In genomic region chr8:121730170-121730569, GRCm38 (mm10) we compare ENCODE assay signal across 8 mouse cellular contexts. TPM values are rescaled to one million over a fixed set of nuclear protein-coding genes. Genes with fewer than 3 reads are reported as not detected.
DNase-seq lines count a peak whose midpoint lies in the region; ATAC-seq and TF ChIP-seq lines count a peak whose summit lies in the region.

No protein-coding gene starts in this region.

- H3K4me1 ChIP-seq in heart, embryonic 10.5 days: peaks cover 14% of the 10 kb centered on the region
- no peaks in the 10 kb centered on the region for H3K4me1 ChIP-seq in ES-Bruce4 (ENCODE audit: control insufficient read depth, insufficient read depth, low read length)
- peaks cover 29% of the 10 kb centered on the region for H3K4me1 ChIP-seq in forebrain, embryonic 12.5 days
- H3K4me1 ChIP-seq in liver, embryonic 14.5 days (replicated peaks; ENCODE audit: control insufficient read depth in 2 of 2, insufficient read depth in 2 of 2, low read length in 1 of 2): no peaks in the 10 kb centered on the region

- DNase-seq in heart, embryonic 10.5 days (ENCODE audit: low spot score): no peak
- no peak for DNase-seq in heart, postnatal 25 days (ENCODE audit: low spot score)
- no peak for DNase-seq in liver, embryonic 14.5 days (ENCODE audit: low read depth in 3 of 3, low spot score in 3 of 3)
- DNase-seq in thymus, adult 18-20 months: no peak
- no peak for DNase-seq in natural killer cell, adult 2 months (ENCODE audit: low spot score in 2 of 2)
- DNase-seq in lung, postnatal 10 days: no peak

- H3K4me3 ChIP-seq in heart, embryonic 10.5 days: peak overlapping the region; percentile 64
- peak overlapping the region; percentile 57 for H3K4me3 ChIP-seq in ES-Bruce4 (ENCODE audit: low read depth, low read length)
- H3K4me3 ChIP-seq in forebrain, embryonic 12.5 days (replicated peaks): peak overlapping the region; percentile 59
- peak overlapping the region in 1 of 2 experiments; percentile 29; a peak in 2 of 4 replicates for H3K4me3 ChIP-seq in liver, embryonic 14.5 days (ENCODE audit: insufficient read depth in 1 of 2, low read depth in 2 of 2, low read length in 2 of 2)

- no peak for TF ChIP-seq CTCF in ES-Bruce4 (IDR thresholded peaks at IDR 0.05; ENCODE audit: low read depth, low read length)
- TF ChIP-seq CTCF in liver, embryonic 14.5 days (IDR thresholded peaks at IDR 0.05; ENCODE audit: low read depth): no peak

- TF ChIP-seq EP300 in ES-Bruce4 (IDR thresholded peaks at IDR 0.05; ENCODE audit: insufficient read depth, low read depth, low read length): no peak
- no peak for TF ChIP-seq EP300 in liver, embryonic 14.5 days (IDR thresholded peaks at IDR 0.05; ENCODE audit: low read depth)

- intact Hi-C loops in heart, postnatal 25 days (cut with DNase I): no loop called here

- ATAC-seq in forebrain, embryonic 12.5 days (ENCODE audit: low FRiP score): peak; percentile 42; the same call in 1 of the 2 replicates
- no peak for ATAC-seq in liver, embryonic 14.5 days (ENCODE audit: insufficient read depth)

- WGBS in heart, embryonic 10.5 days: 4% methylated on average over 42 of the region's 60 CpGs
- 1% methylated on average over 25 of the region's 60 CpGs for WGBS in forebrain, embryonic 12.5 days
- WGBS in liver, embryonic 14.5 days (ENCODE audit: insufficient replicate concordance): under 1% methylated on average over 35 of the region's 60 CpGs

- peak overlapping the region; percentile 86 for H3K9ac ChIP-seq in ES-Bruce4 (ENCODE audit: low read depth, poor library complexity, severe bottlenecking)
- H3K9ac ChIP-seq in forebrain, embryonic 12.5 days: peak overlapping the region; percentile 61
- no peak overlapping the region for H3K9ac ChIP-seq in liver, embryonic 14.5 days (replicated peaks)

- H3K27me3 ChIP-seq in heart, embryonic 10.5 days (ENCODE audit: insufficient read depth, poor library complexity, severe bottlenecking): peaks cover 87% of the 10 kb centered on the region
- H3K27me3 ChIP-seq in ES-Bruce4 (ENCODE audit: control insufficient read depth, insufficient read depth, low read length, poor library complexity, severe bottlenecking): peaks cover 12% of the 10 kb centered on the region
- H3K27me3 ChIP-seq in forebrain, embryonic 12.5 days: peaks cover 76% of the 10 kb centered on the region
- H3K27me3 ChIP-seq in liver, embryonic 14.5 days (ENCODE audit: control insufficient read depth, insufficient read depth, low read length): peaks cover 43% of the 10 kb centered on the region

- H3K9me3 ChIP-seq in heart, embryonic 10.5 days: no peaks in the 10 kb centered on the region
- peaks cover 3% of the 10 kb centered on the region; the same call in 1 of the 2 replicates for H3K9me3 ChIP-seq in ES-Bruce4 (replicated peaks; ENCODE audit: control insufficient read depth, insufficient read depth, low read length, poor library complexity, severe bottlenecking)
- H3K9me3 ChIP-seq in forebrain, embryonic 12.5 days: peaks cover 6% of the 10 kb centered on the region; the same call in 1 of the 2 replicates
- no peaks in the 10 kb centered on the region for H3K9me3 ChIP-seq in liver, embryonic 14.5 days (ENCODE audit: control insufficient read depth, low read length)

- no peak overlapping the region for H3K27ac ChIP-seq in heart, embryonic 10.5 days
- H3K27ac ChIP-seq in ES-Bruce4 (ENCODE audit: insufficient read depth, low read length): no peak overlapping the region
- H3K27ac ChIP-seq in forebrain, embryonic 12.5 days: no peak overlapping the region
- H3K27ac ChIP-seq in liver, embryonic 14.5 days: no peak overlapping the region

- H3K36me3 ChIP-seq in heart, embryonic 10.5 days: no peaks in the 10 kb centered on the region
- H3K36me3 ChIP-seq in ES-Bruce4 (ENCODE audit: control insufficient read depth, insufficient read depth, low read length, poor library complexity, severe bottlenecking): no peaks in the 10 kb centered on the region
- H3K36me3 ChIP-seq in forebrain, embryonic 12.5 days (replicated peaks): no peaks in the 10 kb centered on the region
- no peaks in the 10 kb centered on the region for H3K36me3 ChIP-seq in liver, embryonic 14.5 days (replicated peaks; ENCODE audit: control insufficient read depth, insufficient read depth, low read depth)

- peak overlapping the region; percentile 68 for H3K4me2 ChIP-seq in forebrain, embryonic 12.5 days
- peak overlapping the region; percentile 29 for H3K4me2 ChIP-seq in liver, embryonic 14.5 days (ENCODE audit: low read depth)

- TF ChIP-seq POLR2A in ES-Bruce4 (IDR thresholded peaks at IDR 0.05; ENCODE audit: insufficient read depth, low read length): no peak

RNA-seq across cellular contexts. Expression of gene Jph3, which starts 0.7 kb away (rescaled TPM):
- polyA plus RNA-seq in heart, embryonic 10.5 days (2016; fragmentation: Nextera tagmentation; extraction: Ambion mirVana): 0.74 and 1.4 TPM in 2 replicates
- not detected for total RNA-seq in heart, postnatal 25 days (2021)
- 1.4 and 1.8 TPM in 2 replicates for polyA plus RNA-seq in ES-Bruce4 (2011; ENCODE audit: insufficient read depth, insufficient read length, low read depth, missing spikeins)
- polyA plus RNA-seq in forebrain, embryonic 12.5 days (2016; fragmentation: Nextera tagmentation; extraction: Ambion mirVana): 27.4 and 30.1 TPM in 2 replicates
- polyA plus RNA-seq in liver, embryonic 14.5 days (2012; rRNA removed): 0.08 TPM in 1 of 2 replicates, not detected in the other
- 0.08 TPM in 1 of 2 replicates, not detected in the other for polyA plus RNA-seq in liver, embryonic 14.5 days (2014; fragmentation: Nextera tagmentation; extraction: Ambion mirVana)

Comparison
In these comparisons a context has a peak if more than half of its experiments do, and no peak if none do; other contexts are left out.
1. RNA of gene Jph3, which starts 0.7 kb away (polyA plus RNA-seq): 27.4 to 30.1 TPM in forebrain, embryonic 12.5 days; 1.4 to 1.8 TPM in ES-Bruce4, 0.74 to 1.4 TPM in heart, embryonic 10.5 days and 0.08 TPM in liver, embryonic 14.5 days; every median in the first group is over 10 times any median in the second.